Mouse (Mus musculus): Measurements from ENCODE around the gene Pkig.
"Not testable (repeated sequence)": the region's sequence is repeated elsewhere in the genome, so short reads cannot be mapped to it uniquely, and the experiment has no call there.

Gene Pkig

DNA sequence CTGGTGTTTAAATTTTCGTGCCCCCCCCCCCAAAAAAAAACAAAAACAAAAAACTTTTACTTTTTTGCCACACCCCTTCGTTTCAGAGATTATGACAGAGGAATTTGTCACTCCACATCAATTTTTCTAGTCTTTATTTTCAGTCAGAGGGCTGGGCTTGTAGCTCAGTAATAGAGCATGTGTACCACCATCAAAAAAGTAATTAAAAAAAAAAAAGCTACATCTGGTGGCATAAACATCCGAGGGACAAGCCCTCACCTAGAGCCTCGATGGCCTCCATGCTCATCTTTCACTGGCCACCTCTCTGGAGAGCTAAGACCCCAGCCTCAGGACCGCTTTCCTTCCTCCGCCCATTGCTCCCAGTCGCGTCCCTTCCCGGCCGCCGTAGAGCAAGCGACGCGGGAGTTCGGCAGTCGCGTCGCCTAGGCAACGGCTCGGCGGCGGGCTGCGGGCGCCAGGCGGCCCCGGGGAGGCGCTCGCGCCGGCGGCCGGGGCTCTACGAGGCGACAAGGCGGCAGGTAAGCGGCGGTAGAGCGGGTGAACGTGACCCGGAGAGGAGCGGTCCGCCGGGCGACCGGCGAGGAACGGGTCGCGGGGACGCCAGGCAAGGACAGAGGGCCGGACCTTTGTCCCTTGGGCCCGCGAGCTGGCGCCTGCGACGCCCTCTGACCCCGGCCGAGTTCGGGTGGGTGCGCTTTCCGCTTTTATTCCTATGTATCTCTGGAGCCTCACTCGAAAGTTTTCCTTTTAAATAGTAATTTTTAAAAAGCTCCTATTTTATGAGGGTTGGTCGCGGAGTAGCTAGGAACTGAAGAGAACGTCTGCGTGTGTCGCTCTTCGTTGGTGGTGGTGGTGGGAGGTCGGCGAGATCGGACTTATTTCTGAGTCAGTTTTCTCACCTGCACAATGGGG lies at the start of gene Pkig:
Gene Pkig (plus strand): TSS at position 412 of the 912 bp plus-strand sequence.
- peak; percentile 68 to 81 for DNase-seq (ENCODE audit: low spot score in 2 of 2)

DNA sequence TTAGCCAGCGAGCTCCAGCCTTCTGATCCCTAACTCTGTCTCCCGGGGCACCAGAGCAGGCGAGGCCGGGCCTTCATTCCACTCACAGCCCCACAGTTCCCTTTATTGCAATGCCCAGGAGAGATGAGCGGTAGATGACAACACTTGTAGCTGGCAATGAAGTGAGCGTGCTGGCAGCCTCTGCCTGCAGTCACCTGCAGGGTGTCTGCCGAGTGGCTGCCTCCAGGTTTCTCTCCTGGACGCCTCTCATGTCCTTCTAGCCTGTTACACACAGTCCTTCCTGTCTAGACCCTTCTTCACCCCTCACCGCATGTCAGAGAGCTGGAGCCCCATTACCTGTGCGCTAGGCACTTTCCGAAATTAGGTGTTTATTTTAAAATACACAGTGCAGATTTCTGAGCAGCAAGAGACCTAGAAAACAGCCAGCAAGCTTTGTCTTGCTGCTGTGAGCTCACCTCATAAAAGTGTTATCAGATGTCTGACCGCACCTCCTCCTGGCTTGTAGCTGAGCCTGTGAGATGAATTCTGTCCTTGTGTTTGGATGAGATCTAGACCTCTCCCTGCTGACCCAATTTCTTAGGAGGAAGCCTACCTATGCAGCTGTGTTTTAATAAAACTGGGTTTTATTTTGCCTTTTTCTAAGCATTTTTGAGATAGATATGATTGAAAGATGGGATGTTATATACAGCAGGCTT lies 48.8 kb upstream of the Pkig start:
- DNase-seq (ENCODE audit: low spot score in 2 of 2) = no peak

DNA sequence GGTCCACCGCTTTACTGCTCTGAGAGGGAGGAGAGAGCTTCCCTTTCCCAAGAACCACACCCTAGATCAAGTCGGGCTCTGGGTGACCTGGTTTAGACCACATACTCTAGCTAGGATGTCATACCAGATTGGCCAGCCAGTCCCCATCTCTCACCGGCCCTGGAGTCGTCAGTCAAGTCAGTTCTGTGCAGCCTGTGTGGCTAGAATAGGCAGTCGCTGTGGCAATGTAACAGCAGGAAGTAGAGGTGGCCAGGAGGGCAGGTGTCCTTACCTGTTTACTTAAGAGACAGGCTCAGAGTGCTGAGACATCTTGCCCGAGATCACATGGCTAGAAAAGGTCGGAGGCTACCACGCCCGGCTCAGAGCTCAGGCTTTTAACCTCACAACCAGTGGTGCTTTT lies 47.0 kb upstream of the Pkig start:
- peak; percentile 45 to 59 for DNase-seq (ENCODE audit: low spot score in 2 of 2)

DNA sequence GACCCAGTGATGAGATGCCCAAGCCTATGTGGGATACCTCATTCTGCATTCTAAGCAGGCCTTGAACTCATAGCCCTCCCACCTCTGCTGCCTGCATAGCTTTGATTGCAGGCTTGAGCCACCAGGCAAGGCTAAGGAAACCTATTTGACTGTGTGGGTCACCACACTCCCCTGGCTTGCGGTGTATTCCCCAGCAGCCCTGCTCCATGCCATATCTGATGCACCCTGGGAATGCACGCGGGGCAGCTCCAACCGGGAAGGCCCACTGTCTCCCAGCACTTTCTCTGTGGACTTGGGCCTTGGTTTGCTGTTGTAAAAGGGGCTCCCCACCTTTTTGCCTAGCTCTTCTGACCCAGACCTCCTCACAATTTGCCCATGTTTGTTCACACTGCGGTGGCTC lies 45.0 kb upstream of the Pkig start:
- DNase-seq (ENCODE audit: low spot score in 2 of 2) = no peak

DNA sequence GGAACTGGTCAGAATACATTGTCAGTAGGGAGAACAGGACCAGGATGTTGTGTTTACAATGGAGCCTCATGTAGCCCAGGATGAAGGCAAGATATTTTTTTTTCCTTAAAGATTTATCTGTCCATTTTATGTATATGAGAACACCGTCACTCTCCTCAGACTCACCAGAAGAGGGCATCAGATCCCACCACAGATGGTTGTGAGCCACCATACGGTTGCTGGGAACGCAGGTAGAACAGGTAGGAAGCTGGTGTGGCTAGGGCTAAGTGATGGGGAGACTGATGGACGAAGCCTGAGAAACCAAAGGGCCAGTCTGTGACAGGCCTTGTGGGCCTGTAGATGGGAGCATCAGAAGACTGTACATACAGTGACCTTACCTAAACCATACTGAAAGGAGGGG lies 44.2 kb upstream of the Pkig start:
- DNase-seq (ENCODE audit: low spot score in 2 of 2) = no peak

DNA sequence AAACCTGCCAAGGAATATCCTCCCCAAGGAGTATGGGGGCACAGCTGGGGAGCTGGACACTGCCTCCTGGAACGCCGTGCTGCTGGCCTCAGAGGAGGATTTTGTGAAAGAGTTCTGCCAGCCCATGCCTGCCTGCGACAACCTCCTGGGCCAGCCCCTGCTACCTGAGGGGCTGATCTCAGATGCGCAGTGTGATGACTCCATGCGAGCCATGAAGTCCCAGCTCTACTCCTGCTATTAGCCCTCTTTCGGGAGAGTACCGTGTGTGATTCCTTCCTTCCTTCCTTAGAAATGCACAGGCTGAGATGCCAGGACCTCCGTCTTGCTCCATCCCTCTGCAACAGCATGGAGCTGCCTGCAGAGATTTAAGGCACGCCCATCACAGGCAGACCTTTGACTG lies 42.8 kb upstream of the Pkig start:
- DNase-seq (ENCODE audit: low spot score in 2 of 2) = no peak

DNA sequence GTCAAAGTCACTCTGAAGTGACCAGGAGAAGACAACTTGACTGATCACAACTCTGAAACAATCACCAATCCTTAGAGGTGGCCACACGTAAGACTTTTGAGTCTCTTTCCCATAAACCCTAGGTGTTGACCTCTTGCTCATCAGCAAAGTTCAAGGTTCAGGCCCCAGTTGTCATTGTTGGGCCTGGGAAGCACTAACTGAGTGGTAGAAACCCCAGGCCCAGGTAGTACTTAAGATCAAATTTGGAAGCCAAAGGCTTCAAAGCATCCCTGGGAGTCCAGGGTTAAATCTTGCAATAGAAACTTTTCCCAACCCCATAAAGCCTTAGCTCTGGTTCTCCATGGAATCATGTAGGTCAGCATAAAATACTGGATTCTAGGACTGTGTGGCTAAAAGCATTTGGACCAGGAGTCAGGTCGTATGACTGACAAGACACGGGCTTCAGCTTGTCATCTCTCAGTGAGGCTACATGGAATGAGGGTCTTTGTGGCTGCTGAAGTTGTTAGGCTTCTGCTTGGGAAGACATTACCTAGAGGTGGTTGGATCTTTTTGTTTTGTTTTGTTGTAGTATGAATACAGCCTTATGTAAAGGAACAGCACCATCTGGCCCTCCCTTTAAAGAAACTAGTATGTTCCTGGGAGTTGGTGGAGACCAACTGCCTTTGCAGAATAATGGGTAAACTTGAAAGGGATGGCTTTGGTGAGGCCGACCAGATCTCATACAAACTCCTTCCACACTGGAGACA lies 42.1 kb upstream of the Pkig start:
- no peak for DNase-seq (ENCODE audit: low spot score in 2 of 2)

DNA sequence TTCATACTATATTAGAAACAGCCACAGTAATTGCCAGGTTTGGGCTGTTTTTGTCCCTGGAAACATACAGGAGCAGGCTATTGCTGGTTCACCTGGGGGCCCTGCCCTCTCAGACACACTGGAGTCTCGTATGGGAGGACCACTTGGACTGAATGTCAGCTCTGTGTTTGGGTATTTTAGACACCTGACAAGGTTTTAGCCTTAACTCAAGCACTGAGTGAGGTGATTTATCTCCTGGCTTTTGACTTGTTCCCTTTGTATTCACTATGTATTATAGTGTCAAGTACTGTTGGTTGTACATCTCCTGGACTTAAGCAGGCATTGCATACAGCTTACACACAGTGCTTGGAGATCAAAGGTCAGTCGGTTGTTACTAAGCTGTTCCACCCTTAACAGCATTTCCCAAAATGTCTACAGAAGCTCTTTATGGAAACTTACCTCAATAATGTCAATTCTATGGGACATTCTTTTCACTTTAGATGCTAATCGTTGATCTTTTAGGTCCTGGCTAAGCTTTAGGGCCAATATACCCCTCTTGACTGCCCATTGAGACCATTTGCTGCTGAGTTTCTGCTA lies 41.4 kb upstream of the Pkig start:
- DNase-seq (ENCODE audit: low spot score in 2 of 2) = no peak

GRCm38 (mm10) chr2:163617232-163617863 lies 40.8 kb upstream of the Pkig start:
- no peak for DNase-seq (ENCODE audit: low spot score in 2 of 2)

DNA sequence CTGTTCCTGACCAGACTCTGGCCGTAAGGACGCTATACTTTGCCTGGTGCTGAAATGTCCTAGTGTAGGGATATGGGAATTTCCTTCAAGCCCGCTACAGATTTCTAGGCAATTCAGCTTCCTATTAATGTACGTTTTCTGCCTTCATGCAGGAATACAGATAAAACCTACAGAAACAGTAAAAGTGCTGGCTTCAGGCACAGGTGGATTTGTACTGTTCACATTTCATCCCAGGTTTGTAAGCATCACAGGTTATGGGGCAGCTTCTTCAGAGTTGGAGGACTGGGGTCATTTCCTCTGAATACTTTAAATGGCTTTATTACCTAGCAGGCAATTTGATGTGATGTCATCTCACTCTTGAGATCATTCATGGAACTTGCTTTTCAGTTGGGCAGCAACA lies 40.3 kb upstream of the Pkig start:
- no peak for DNase-seq (ENCODE audit: low spot score in 2 of 2)

GRCm38 (mm10) chr2:163620451-163620850 lies 37.7 kb upstream of the Pkig start:
- DNase-seq (ENCODE audit: low spot score in 2 of 2) = peak in 1 of 2 experiments; percentile 33

GRCm38 (mm10) chr2:163621401-163621800 lies 36.8 kb upstream of the Pkig start:
- not testable (repeated sequence) for DNase-seq (ENCODE audit: low spot score in 2 of 2)

GRCm38 (mm10) chr2:163631223-163631622 lies 27.0 kb upstream of the Pkig start:
- no peak for DNase-seq (ENCODE audit: low spot score in 2 of 2)

DNA sequence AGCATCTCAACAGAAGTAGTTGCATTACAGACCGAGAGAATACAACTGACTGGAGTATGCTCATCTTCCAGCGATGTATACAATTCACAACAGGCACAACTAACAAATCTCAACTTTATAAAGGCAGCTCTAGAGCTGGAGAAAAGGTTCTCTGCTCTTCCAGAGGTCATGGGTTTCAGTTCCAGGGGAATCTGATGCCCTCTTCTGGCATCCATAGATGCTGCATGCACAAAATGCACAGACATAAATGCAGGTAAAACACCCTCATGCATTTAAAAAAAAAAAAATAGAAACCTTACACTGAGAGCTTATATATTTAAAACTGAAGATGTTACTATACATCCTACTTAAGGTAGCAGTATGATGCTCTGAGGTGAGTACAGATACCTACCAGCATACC lies 26.5 kb upstream of the Pkig start:
- DNase-seq (ENCODE audit: low spot score in 2 of 2) = no peak

DNA sequence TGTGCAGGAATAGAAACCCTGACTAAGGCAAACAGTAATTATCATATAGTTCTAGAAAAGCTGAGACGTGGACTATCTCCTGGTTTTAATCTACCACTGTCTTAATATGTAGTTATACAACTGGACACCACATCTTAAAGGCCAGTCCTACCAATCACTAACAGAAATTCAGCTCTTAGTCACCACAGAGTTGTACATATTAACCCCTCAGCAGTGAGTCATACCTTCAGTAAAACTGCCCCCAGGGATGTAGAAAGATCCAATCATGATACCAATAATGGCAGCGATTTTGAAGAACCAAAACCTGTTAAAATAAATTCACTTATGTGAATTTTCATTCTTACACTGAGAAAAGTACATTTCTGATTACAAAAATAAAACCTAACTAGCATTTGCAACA lies 24.0 kb upstream of the Pkig start:
- no peak for DNase-seq (ENCODE audit: low spot score in 2 of 2)

DNA sequence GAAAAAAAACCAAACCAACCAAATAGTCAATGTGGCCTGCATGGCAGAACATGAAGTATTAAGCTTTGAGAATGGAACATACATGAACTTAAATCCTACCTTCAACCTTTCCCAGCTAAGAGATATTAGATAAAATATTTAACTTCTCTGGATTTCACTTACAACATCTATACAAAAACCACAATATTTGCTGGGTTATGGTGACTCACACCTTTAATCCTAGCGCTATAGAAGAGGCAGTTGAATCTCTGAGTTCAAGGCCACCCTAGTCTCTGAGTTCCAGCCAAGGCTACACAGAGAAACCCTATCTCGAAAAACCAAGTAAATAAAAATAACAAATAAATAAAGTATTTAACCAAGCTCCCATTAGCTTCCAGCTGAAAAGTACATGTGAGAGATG lies 22.1 kb upstream of the Pkig start:
- DNase-seq (ENCODE audit: low spot score in 2 of 2) = no peak

GRCm38 (mm10) chr2:163637655-163638266 lies 20.4 kb upstream of the Pkig start:
- DNase-seq (ENCODE audit: low spot score in 2 of 2) = no peak

DNA sequence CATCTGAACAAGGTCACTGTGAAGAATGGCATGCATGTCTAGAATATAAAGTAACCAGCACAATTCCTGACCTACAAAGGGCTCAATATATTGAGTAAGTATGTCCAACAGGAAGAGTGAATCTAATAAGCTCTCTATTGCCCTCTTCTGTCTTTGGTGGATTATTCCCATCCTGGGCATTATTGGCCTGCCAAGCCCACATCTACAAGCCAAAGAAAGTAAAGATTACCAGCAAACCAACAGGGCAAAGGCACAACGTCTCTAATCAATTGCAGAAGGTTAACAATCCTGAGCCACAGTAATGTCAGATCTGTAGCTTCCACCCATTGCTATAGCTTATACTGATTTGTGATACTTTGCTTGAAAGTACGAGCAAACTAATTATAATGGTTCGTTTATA lies 17.7 kb upstream of the Pkig start:
- no peak for DNase-seq (ENCODE audit: low spot score in 2 of 2)

GRCm38 (mm10) chr2:163641681-163642080 lies 16.5 kb upstream of the Pkig start:
- DNase-seq (ENCODE audit: low spot score in 2 of 2) = no peak

DNA sequence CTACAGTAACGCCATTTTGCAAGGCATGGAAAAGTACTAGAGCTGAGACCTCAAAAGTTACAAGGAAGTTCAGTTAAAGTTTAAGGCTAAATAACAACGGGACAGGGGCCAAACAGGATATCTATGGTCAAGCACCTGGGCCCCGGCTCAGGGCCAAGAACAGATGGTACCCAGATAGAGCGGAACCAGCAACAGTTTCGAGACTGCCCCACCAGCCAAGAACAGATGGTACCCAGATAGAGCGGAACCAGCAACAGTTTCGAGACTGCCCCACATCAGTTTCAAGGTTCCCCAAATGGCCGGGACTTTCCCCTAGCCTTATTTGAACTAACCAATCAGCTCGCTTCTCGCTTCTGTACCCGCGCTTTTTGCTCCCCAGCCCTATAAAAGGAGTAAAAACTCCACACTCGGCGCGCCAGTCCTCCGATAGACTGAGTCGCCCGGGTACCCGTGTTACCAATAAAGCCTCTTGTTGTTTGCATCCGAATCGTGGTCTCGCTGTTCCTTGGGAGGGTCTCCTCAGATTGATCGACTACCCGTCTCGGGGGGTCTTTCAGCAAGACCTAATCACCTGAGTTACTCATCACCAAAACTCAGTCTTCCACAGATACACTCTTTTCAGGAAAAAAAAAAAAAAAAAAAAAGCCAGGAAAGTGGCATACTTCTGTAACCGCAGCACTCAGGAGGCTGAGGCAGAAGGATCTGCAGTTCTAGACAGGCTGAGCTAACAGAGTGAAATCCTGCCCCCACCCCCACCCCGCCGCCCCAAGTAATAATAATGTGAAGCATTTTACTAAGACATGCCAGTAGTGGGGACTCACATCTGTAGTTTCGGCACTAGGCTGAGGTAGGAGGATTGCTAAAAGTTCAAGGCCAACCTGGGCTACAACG lies 15.3 kb upstream of the Pkig start:
- DNase-seq (ENCODE audit: low spot score in 2 of 2) = peak; percentile 32 to 66
